Comparison of ENCODE assay signal across 13 mouse cellular contexts in genomic region chr9:48749168-48749567, GRCm38 (mm10).
A peak's percentile ranks its signal among the peaks of the same experiment; 100 is the strongest.
DNase-seq lines count a peak whose midpoint lies in the region; TF ChIP-seq lines count a peak whose summit lies in the region.
"Had no signal": no experiment of that assay in that cellular context is flagged by ENCODE, and none has a peak within 500 bp of the region (broad histone marks: within the 10 kb centered on the region; RNA-seq: fewer than 3 reads in every experiment).

No protein-coding gene starts in this region.

- H3K36me3 ChIP-seq in testis, adult 2 months (ENCODE audit: control insufficient read depth, insufficient read depth, low read length) = no peaks in the 10 kb centered on the region

- H3K4me3 ChIP-seq in testis, adult 2 months (ENCODE audit: control insufficient read depth, low read depth, low read length) = no peak overlapping the region
- H3K4me3 ChIP-seq: forebrain, embryonic 10.5 days had no signal

- no peak for TF ChIP-seq CTCF in testis, adult 2 months (IDR thresholded peaks at IDR 0.05; ENCODE audit: control insufficient read depth, insufficient read depth, insufficient replicate concordance, low read depth, low read length)

- intact Hi-C loops in heart, postnatal 25 days (cut with DNase I) = no loop called here

- peak overlapping the region; percentile 64 for H3K27ac ChIP-seq in testis, adult 2 months (ENCODE audit: control insufficient read depth, insufficient read depth, low read depth, low read length)
- H3K27ac ChIP-seq: forebrain, embryonic 10.5 days had no signal

- DNase-seq in adrenal gland, postnatal 10 days = peak; percentile 60
- no peak for DNase-seq in adrenal gland, postnatal 25 days
- peak; percentile 83 to 85 for DNase-seq in heart, adult 9 months (ENCODE audit: low spot score in 2 of 2)
- DNase-seq in heart, postnatal 25 days (ENCODE audit: low spot score) = no peak
- DNase-seq in testis, postnatal 10 days (ENCODE audit: low spot score) = no peak
- no peak for DNase-seq in cerebellum, postnatal 14 days
- no peak for DNase-seq in cerebellum, adult 18-20 months
- DNase-seq: cerebellum, adult 11 months; kidney, adult 18-20 months had no signal

- no peaks in the 10 kb centered on the region for H3K27me3 ChIP-seq in testis, adult 2 months (ENCODE audit: control insufficient read depth, insufficient read depth, low read length)
- H3K27me3 ChIP-seq: CH12.LX; megakaryocyte, embryonic 14.5 days had no signal

- H3K4me1 ChIP-seq in testis, adult 2 months (ENCODE audit: control insufficient read depth, insufficient read depth, low read length) = peaks cover 8% of the 10 kb centered on the region

- no peak for TF ChIP-seq POLR2A in testis, adult 2 months (IDR thresholded peaks at IDR 0.05; ENCODE audit: control insufficient read depth, low read depth, low read length)

Comparison
In these comparisons a context has a peak if more than half of its experiments do, and no peak if none do; other contexts are left out.
1. DNase-seq: peak in adrenal gland, postnatal 10 days (single experiment) and heart, adult 9 months (2 of 2); none in adrenal gland, postnatal 25 days (single experiment), heart, postnatal 25 days (single experiment), testis, postnatal 10 days (single experiment), cerebellum, postnatal 14 days (0 of 2) and cerebellum, adult 18-20 months (0 of 2).